Mouse (Mus musculus): Measurements from ENCODE around the gene B4galnt3. TPM values are rescaled to one million over a fixed set of nuclear protein-coding genes. Genes with fewer than 3 reads are reported as not detected.

Gene B4galnt3
- polyA plus RNA-seq, 1 experiment from 2014 or later, result 0.14 TPM

GRCm38 (mm10) chr6:120287279-120287678 lies 7.1 kb downstream of the B4galnt3 start:
- WGBS (ENCODE audit: insufficient replicate concordance), result 78% methylated on average over 9 of the region's 9 CpGs
- no peaks in the 10 kb centered on the region for H3K36me3 ChIP-seq (ENCODE audit: control insufficient read depth, insufficient read depth)
- H3K4me1 ChIP-seq (ENCODE audit: control insufficient read depth, low read depth, low read length), result no peaks in the 10 kb centered on the region
- no peak for ATAC-seq (ENCODE audit: low read depth)
- no peaks in the 10 kb centered on the region for H3K9me3 ChIP-seq (replicated peaks; ENCODE audit: control insufficient read depth, low read length)
- no peak overlapping the region for H3K27ac ChIP-seq (ENCODE audit: low read length)
- H3K4me3 ChIP-seq (ENCODE audit: low read depth, low read length), result no peak overlapping the region
- no peak overlapping the region for H3K4me2 ChIP-seq (ENCODE audit: low read depth, low read length)
- H3K9ac ChIP-seq (ENCODE audit: low read depth, low read length), result no peak overlapping the region
- H3K27me3 ChIP-seq (ENCODE audit: control insufficient read depth, insufficient read depth, low read depth, low read length), result peaks cover 9% of the 10 kb centered on the region

GRCm38 (mm10) chr6:120276874-120277449 lies 17.4 kb downstream of the B4galnt3 start:
- 47% methylated on average over 7 of the region's 7 CpGs for WGBS (ENCODE audit: insufficient replicate concordance)
- Histone ChIP-seq H3K36me3 (ENCODE audit: control insufficient read depth, insufficient read depth) (no peaks in the 10 kb centered on the region), H3K27me3 (ENCODE audit: control insufficient read depth, insufficient read depth, low read depth, low read length) (no peaks in the 10 kb centered on the region), H3K4me3 (ENCODE audit: low read depth, low read length) (no peak overlapping the region), H3K4me2 (ENCODE audit: low read depth, low read length) (no peak overlapping the region), H3K27ac (ENCODE audit: low read length) (no peak overlapping the region), H3K4me1 (ENCODE audit: control insufficient read depth, low read depth, low read length) (no peaks in the 10 kb centered on the region), H3K9me3 (replicated peaks; ENCODE audit: control insufficient read depth, low read length) (no peaks in the 10 kb centered on the region), H3K9ac (ENCODE audit: low read depth, low read length) (no peak overlapping the region)
- no peak for ATAC-seq (ENCODE audit: low read depth)

- WGBS (ENCODE audit: insufficient replicate concordance), result 41% methylated on average over 6 of the region's 6 CpGs
Observed at GRCm38 (mm10) chr6:120275301-120275700, 19.1 kb downstream of the B4galnt3 start.

GRCm38 (mm10) chr6:120274887-120275286 lies 19.5 kb downstream of the B4galnt3 start:
- WGBS (ENCODE audit: insufficient replicate concordance), result 52% methylated on average over 4 of the region's 4 CpGs
- ATAC-seq (ENCODE audit: low read depth), result no peak
- H3K4me2 ChIP-seq (ENCODE audit: low read depth, low read length), result no peak overlapping the region
- H3K4me1 ChIP-seq (ENCODE audit: control insufficient read depth, low read depth, low read length), result no peaks in the 10 kb centered on the region
- no peak overlapping the region for H3K27ac ChIP-seq (ENCODE audit: low read length)
- H3K9ac ChIP-seq (ENCODE audit: low read depth, low read length), result no peak overlapping the region
- no peaks in the 10 kb centered on the region for H3K9me3 ChIP-seq (replicated peaks; ENCODE audit: control insufficient read depth, low read length)
- no peak overlapping the region for H3K4me3 ChIP-seq (ENCODE audit: low read depth, low read length)
- no peaks in the 10 kb centered on the region for H3K27me3 ChIP-seq (ENCODE audit: control insufficient read depth, insufficient read depth, low read depth, low read length)
- H3K36me3 ChIP-seq (ENCODE audit: control insufficient read depth, insufficient read depth), result no peaks in the 10 kb centered on the region

More at GRCm38 (mm10) chr6:120275301-120275700, 19.1 kb downstream of the B4galnt3 start:
- Histone ChIP-seq H3K9me3 (replicated peaks; ENCODE audit: control insufficient read depth, low read length) (no peaks in the 10 kb centered on the region), H3K9ac (ENCODE audit: low read depth, low read length) (no peak overlapping the region), H3K4me3 (ENCODE audit: low read depth, low read length) (no peak overlapping the region), H3K4me1 (ENCODE audit: control insufficient read depth, low read depth, low read length) (no peaks in the 10 kb centered on the region), H3K27me3 (ENCODE audit: control insufficient read depth, insufficient read depth, low read depth, low read length) (no peaks in the 10 kb centered on the region), H3K36me3 (ENCODE audit: control insufficient read depth, insufficient read depth) (no peaks in the 10 kb centered on the region), H3K4me2 (ENCODE audit: low read depth, low read length) (no peak overlapping the region), H3K27ac (ENCODE audit: low read length) (no peak overlapping the region)
- no peak for ATAC-seq (ENCODE audit: low read depth)

- no peak for ATAC-seq (ENCODE audit: low read depth)
- Histone ChIP-seq H3K9ac (ENCODE audit: low read depth, low read length) (no peak overlapping the region), H3K27ac (ENCODE audit: low read length) (no peak overlapping the region), H3K4me3 (ENCODE audit: low read depth, low read length) (no peak overlapping the region), H3K4me2 (ENCODE audit: low read depth, low read length) (no peak overlapping the region), H3K27me3 (ENCODE audit: control insufficient read depth, insufficient read depth, low read depth, low read length) (no peaks in the 10 kb centered on the region), H3K4me1 (ENCODE audit: control insufficient read depth, low read depth, low read length) (no peaks in the 10 kb centered on the region), H3K36me3 (ENCODE audit: control insufficient read depth, insufficient read depth) (no peaks in the 10 kb centered on the region), H3K9me3 (replicated peaks; ENCODE audit: control insufficient read depth, low read length) (no peaks in the 10 kb centered on the region)
- 45% methylated on average over 8 of the region's 8 CpGs for WGBS (ENCODE audit: insufficient replicate concordance)
Observed at GRCm38 (mm10) chr6:120274181-120274580, 20.2 kb downstream of the B4galnt3 start.

GRCm38 (mm10) chr6:120264151-120264550 lies 30.2 kb downstream of the B4galnt3 start:
- Histone ChIP-seq H3K36me3 (ENCODE audit: control insufficient read depth, insufficient read depth) (no peaks in the 10 kb centered on the region), H3K9ac (ENCODE audit: low read depth, low read length) (no peak overlapping the region), H3K9me3 (replicated peaks; ENCODE audit: control insufficient read depth, low read length) (no peaks in the 10 kb centered on the region), H3K27ac (ENCODE audit: low read length) (no peak overlapping the region), H3K4me3 (ENCODE audit: low read depth, low read length) (no peak overlapping the region), H3K4me2 (ENCODE audit: low read depth, low read length) (no peak overlapping the region), H3K27me3 (ENCODE audit: control insufficient read depth, insufficient read depth, low read depth, low read length) (no peaks in the 10 kb centered on the region), H3K4me1 (ENCODE audit: control insufficient read depth, low read depth, low read length) (no peaks in the 10 kb centered on the region)
- WGBS (ENCODE audit: insufficient replicate concordance), result 31% methylated on average over 6 of the region's 6 CpGs
- ATAC-seq (ENCODE audit: low read depth), result no peak

GRCm38 (mm10) chr6:120263608-120264007 lies 30.8 kb downstream of the B4galnt3 start:
- Histone ChIP-seq H3K4me2 (ENCODE audit: low read depth, low read length) (no peak overlapping the region), H3K4me3 (ENCODE audit: low read depth, low read length) (no peak overlapping the region), H3K36me3 (ENCODE audit: control insufficient read depth, insufficient read depth) (no peaks in the 10 kb centered on the region), H3K4me1 (ENCODE audit: control insufficient read depth, low read depth, low read length) (no peaks in the 10 kb centered on the region), H3K27ac (ENCODE audit: low read length) (no peak overlapping the region), H3K9me3 (replicated peaks; ENCODE audit: control insufficient read depth, low read length) (no peaks in the 10 kb centered on the region), H3K27me3 (ENCODE audit: control insufficient read depth, insufficient read depth, low read depth, low read length) (no peaks in the 10 kb centered on the region), H3K9ac (ENCODE audit: low read depth, low read length) (no peak overlapping the region)
- 63% methylated on average over 7 of the region's 7 CpGs for WGBS (ENCODE audit: insufficient replicate concordance)
- no peak for ATAC-seq (ENCODE audit: low read depth)

GRCm38 (mm10) chr6:120262886-120263531 lies 31.4 kb downstream of the B4galnt3 start:
- no peak for ATAC-seq (ENCODE audit: low read depth)

GRCm38 (mm10) chr6:120259481-120259880 lies 34.9 kb downstream of the B4galnt3 start:
- Histone ChIP-seq H3K27ac (ENCODE audit: low read length) (no peak overlapping the region), H3K4me1 (ENCODE audit: control insufficient read depth, low read depth, low read length) (no peaks in the 10 kb centered on the region), H3K4me2 (ENCODE audit: low read depth, low read length) (no peak overlapping the region), H3K27me3 (ENCODE audit: control insufficient read depth, insufficient read depth, low read depth, low read length) (no peaks in the 10 kb centered on the region), H3K4me3 (ENCODE audit: low read depth, low read length) (no peak overlapping the region), H3K36me3 (ENCODE audit: control insufficient read depth, insufficient read depth) (no peaks in the 10 kb centered on the region), H3K9ac (ENCODE audit: low read depth, low read length) (no peak overlapping the region), H3K9me3 (replicated peaks; ENCODE audit: control insufficient read depth, low read length) (no peaks in the 10 kb centered on the region)
- ATAC-seq (ENCODE audit: low read depth), result no peak
- WGBS (ENCODE audit: insufficient replicate concordance), result 36% methylated on average over 9 of the region's 9 CpGs

More at GRCm38 (mm10) chr6:120262886-120263531, 31.4 kb downstream of the B4galnt3 start:
- no peaks in the 10 kb centered on the region for H3K36me3 ChIP-seq (ENCODE audit: control insufficient read depth, insufficient read depth)
- WGBS (ENCODE audit: insufficient replicate concordance), result 52% methylated on average over 12 of the region's 12 CpGs
- no peak overlapping the region for H3K27ac ChIP-seq (ENCODE audit: low read length)
- H3K9me3 ChIP-seq (replicated peaks; ENCODE audit: control insufficient read depth, low read length), result no peaks in the 10 kb centered on the region
- H3K27me3 ChIP-seq (ENCODE audit: control insufficient read depth, insufficient read depth, low read depth, low read length), result no peaks in the 10 kb centered on the region
- no peak overlapping the region for H3K4me2 ChIP-seq (ENCODE audit: low read depth, low read length)
- H3K4me3 ChIP-seq (ENCODE audit: low read depth, low read length), result no peak overlapping the region
- no peak overlapping the region for H3K9ac ChIP-seq (ENCODE audit: low read depth, low read length)
- H3K4me1 ChIP-seq (ENCODE audit: control insufficient read depth, low read depth, low read length), result no peaks in the 10 kb centered on the region

Data from liver, embryonic 16.5 days (tissue).